Mouse (Mus musculus) bone marrow, adult 2 months (tissue): ENCODE measurements at regions not wholly inside any gene's neighbourhood (a gene's known extent, or its start where the extent isn't known, plus 50 kb on each side); places are given as distances from the start of the nearest gene placed in this dataset.

Experiments used
- CTCF ChIP-seq: fragments of 200-500 bp; IDR thresholded peaks from 2 replicates; pipeline ENCODE4 v1.5.1; 2011; ENCODE audit warnings: low read length, control low read depth; ENCODE audit not compliant: control insufficient read depth, insufficient read depth
- POLR2A ChIP-seq: fragments of 200-500 bp; IDR thresholded peaks from 2 replicates; pipeline ENCODE4 v1.6.1; 2011; ENCODE audit warnings: low read depth, mild to moderate bottlenecking, control low read depth, low read length, borderline replicate concordance; ENCODE audit not compliant: control insufficient read depth

DNA sequence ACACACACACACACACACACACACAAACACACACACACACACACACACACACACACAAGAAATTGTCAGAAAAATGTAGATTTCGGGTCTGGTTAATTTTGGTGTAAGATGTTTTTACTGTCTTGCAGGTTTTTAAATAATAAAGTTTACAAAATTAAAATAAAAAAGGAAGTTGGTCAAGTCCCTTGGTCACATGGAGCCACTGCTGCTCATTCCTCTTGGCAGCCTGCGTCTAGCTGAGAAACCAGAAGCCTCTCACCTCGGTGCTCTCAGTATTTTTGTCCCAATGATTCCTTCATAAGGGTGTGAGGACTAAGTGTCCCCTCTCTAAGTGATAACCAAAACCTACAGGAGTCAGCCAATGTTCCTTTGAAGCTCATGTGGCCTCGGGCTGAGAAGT, 76.8 kb upstream of the Smg1 start:
- TF ChIP-seq CTCF (no peak), POLR2A (no peak)
